Mouse (Mus musculus): ENCODE results near the gene Hipk3. TPM values are rescaled to one million over a fixed set of nuclear protein-coding genes. Genes with fewer than 3 reads are reported as not detected.

Gene Hipk3
- polyA plus RNA-seq, 1 experiment from 2014 or later, result 7.3 TPM

- Histone ChIP-seq H3K9ac (ENCODE audit: low read depth, low read length) (no peak overlapping the region), H3K4me3 (ENCODE audit: low read depth, low read length) (no peak overlapping the region), H3K36me3 (ENCODE audit: control insufficient read depth, insufficient read depth, low read length) (peaks cover 36% of the 10 kb centered on the region), H3K4me2 (ENCODE audit: low read length) (no peak overlapping the region), H3K27ac (ENCODE audit: low read length) (no peak overlapping the region), H3K27me3 (ENCODE audit: control insufficient read depth, insufficient read depth, low read depth, low read length) (no peaks in the 10 kb centered on the region), H3K4me1 (ENCODE audit: control insufficient read depth, insufficient read depth, low read length) (no peaks in the 10 kb centered on the region), H3K9me3 (replicated peaks; ENCODE audit: control insufficient read depth, low read length, poor library complexity, severe bottlenecking) (no peaks in the 10 kb centered on the region)
- WGBS, result 95% methylated on average over 3 of the region's 3 CpGs
- no peak for ATAC-seq
These were observed 58.0 kb downstream of the Hipk3 start for GRCm38 (mm10) chr2:104436226-104436625.

GRCm38 (mm10) chr2:104431067-104431466, 63.2 kb downstream of the Hipk3 start:
- Histone ChIP-seq H3K9me3 (replicated peaks; ENCODE audit: control insufficient read depth, low read length, poor library complexity, severe bottlenecking) (no peaks in the 10 kb centered on the region), H3K36me3 (ENCODE audit: control insufficient read depth, insufficient read depth, low read length) (peaks cover 35% of the 10 kb centered on the region), H3K4me1 (ENCODE audit: control insufficient read depth, insufficient read depth, low read length) (no peaks in the 10 kb centered on the region), H3K4me2 (ENCODE audit: low read length) (no peak overlapping the region), H3K27me3 (ENCODE audit: control insufficient read depth, insufficient read depth, low read depth, low read length) (no peaks in the 10 kb centered on the region), H3K9ac (ENCODE audit: low read depth, low read length) (no peak overlapping the region), H3K4me3 (ENCODE audit: low read depth, low read length) (no peak overlapping the region), H3K27ac (ENCODE audit: low read length) (no peak overlapping the region)
- 94% methylated on average over 6 of the region's 6 CpGs for WGBS
- no peak for ATAC-seq

- Histone ChIP-seq H3K27ac (ENCODE audit: low read length) (no peak overlapping the region), H3K4me2 (ENCODE audit: low read length) (no peak overlapping the region), H3K9me3 (replicated peaks; ENCODE audit: control insufficient read depth, low read length, poor library complexity, severe bottlenecking) (no peaks in the 10 kb centered on the region), H3K4me3 (ENCODE audit: low read depth, low read length) (no peak overlapping the region), H3K36me3 (ENCODE audit: control insufficient read depth, insufficient read depth, low read length) (peaks cover 30% of the 10 kb centered on the region), H3K4me1 (ENCODE audit: control insufficient read depth, insufficient read depth, low read length) (no peaks in the 10 kb centered on the region), H3K27me3 (ENCODE audit: control insufficient read depth, insufficient read depth, low read depth, low read length) (no peaks in the 10 kb centered on the region), H3K9ac (ENCODE audit: low read depth, low read length) (no peak overlapping the region)
- no peak for ATAC-seq
- WGBS, result 93% methylated on average over 5 of the region's 5 CpGs
These were observed 63.7 kb downstream of the Hipk3 start for GRCm38 (mm10) chr2:104430566-104430965.

- WGBS, result 91% methylated on average over 3 of the region's 3 CpGs
- no peak for ATAC-seq
- Histone ChIP-seq H3K36me3 (ENCODE audit: control insufficient read depth, insufficient read depth, low read length) (peaks cover 10% of the 10 kb centered on the region), H3K9ac (ENCODE audit: low read depth, low read length) (no peak overlapping the region), H3K27ac (ENCODE audit: low read length) (no peak overlapping the region), H3K9me3 (replicated peaks; ENCODE audit: control insufficient read depth, low read length, poor library complexity, severe bottlenecking) (no peaks in the 10 kb centered on the region), H3K4me1 (ENCODE audit: control insufficient read depth, insufficient read depth, low read length) (no peaks in the 10 kb centered on the region), H3K4me2 (ENCODE audit: low read length) (no peak overlapping the region), H3K4me3 (ENCODE audit: low read depth, low read length) (no peak overlapping the region), H3K27me3 (ENCODE audit: control insufficient read depth, insufficient read depth, low read depth, low read length) (no peaks in the 10 kb centered on the region)
These were observed 68.1 kb downstream of the Hipk3 start for GRCm38 (mm10) chr2:104426112-104426511.

GRCm38 (mm10) chr2:104422230-104422629, 72.0 kb downstream of the Hipk3 start:
- no peak overlapping the region for H3K9ac ChIP-seq (ENCODE audit: low read depth, low read length)
- H3K9me3 ChIP-seq (replicated peaks; ENCODE audit: control insufficient read depth, low read length, poor library complexity, severe bottlenecking), result no peaks in the 10 kb centered on the region
- peak; percentile 66 for ATAC-seq
- no peak overlapping the region for H3K4me2 ChIP-seq (ENCODE audit: low read length)
- no peaks in the 10 kb centered on the region for H3K36me3 ChIP-seq (ENCODE audit: control insufficient read depth, insufficient read depth, low read length)
- H3K27ac ChIP-seq (ENCODE audit: low read length), result no peak overlapping the region
- WGBS, result 11% methylated on average over 1 of the region's 1 CpGs
- H3K4me3 ChIP-seq (ENCODE audit: low read depth, low read length), result no peak overlapping the region
- no peaks in the 10 kb centered on the region for H3K4me1 ChIP-seq (ENCODE audit: control insufficient read depth, insufficient read depth, low read length)
- no peaks in the 10 kb centered on the region for H3K27me3 ChIP-seq (ENCODE audit: control insufficient read depth, insufficient read depth, low read depth, low read length)

GRCm38 (mm10) chr2:104420805-104421204, 73.4 kb downstream of the Hipk3 start:
- no peaks in the 10 kb centered on the region for H3K4me1 ChIP-seq (ENCODE audit: control insufficient read depth, insufficient read depth, low read length)
- no peak overlapping the region for H3K9ac ChIP-seq (ENCODE audit: low read depth, low read length)
- no peak overlapping the region for H3K4me3 ChIP-seq (ENCODE audit: low read depth, low read length)
- ATAC-seq, result no peak
- WGBS, result 79% methylated on average over 4 of the region's 4 CpGs
- no peak overlapping the region for H3K27ac ChIP-seq (ENCODE audit: low read length)
- no peak overlapping the region for H3K4me2 ChIP-seq (ENCODE audit: low read length)
- no peaks in the 10 kb centered on the region for H3K27me3 ChIP-seq (ENCODE audit: control insufficient read depth, insufficient read depth, low read depth, low read length)
- H3K9me3 ChIP-seq (replicated peaks; ENCODE audit: control insufficient read depth, low read length, poor library complexity, severe bottlenecking), result no peaks in the 10 kb centered on the region
- H3K36me3 ChIP-seq (ENCODE audit: control insufficient read depth, insufficient read depth, low read length), result no peaks in the 10 kb centered on the region

GRCm38 (mm10) chr2:104419999-104420398, 74.2 kb downstream of the Hipk3 start:
- Histone ChIP-seq H3K27me3 (ENCODE audit: control insufficient read depth, insufficient read depth, low read depth, low read length) (no peaks in the 10 kb centered on the region), H3K4me1 (ENCODE audit: control insufficient read depth, insufficient read depth, low read length) (no peaks in the 10 kb centered on the region), H3K9ac (ENCODE audit: low read depth, low read length) (no peak overlapping the region), H3K4me3 (ENCODE audit: low read depth, low read length) (no peak overlapping the region), H3K9me3 (replicated peaks; ENCODE audit: control insufficient read depth, low read length, poor library complexity, severe bottlenecking) (no peaks in the 10 kb centered on the region), H3K27ac (ENCODE audit: low read length) (no peak overlapping the region), H3K36me3 (ENCODE audit: control insufficient read depth, insufficient read depth, low read length) (no peaks in the 10 kb centered on the region), H3K4me2 (ENCODE audit: low read length) (no peak overlapping the region)
- ATAC-seq, result no peak
- WGBS, result 89% methylated on average over 1 of the region's 1 CpGs

- no peaks in the 10 kb centered on the region for H3K9me3 ChIP-seq (replicated peaks; ENCODE audit: control insufficient read depth, low read length, poor library complexity, severe bottlenecking)
- no peak for ATAC-seq
- H3K4me3 ChIP-seq (ENCODE audit: low read depth, low read length), result no peak overlapping the region
- 78% methylated on average over 2 of the region's 2 CpGs for WGBS
- no peaks in the 10 kb centered on the region for H3K27me3 ChIP-seq (ENCODE audit: control insufficient read depth, insufficient read depth, low read depth, low read length)
- no peaks in the 10 kb centered on the region for H3K4me1 ChIP-seq (ENCODE audit: control insufficient read depth, insufficient read depth, low read length)
- no peak overlapping the region for H3K4me2 ChIP-seq (ENCODE audit: low read length)
- no peak overlapping the region for H3K9ac ChIP-seq (ENCODE audit: low read depth, low read length)
- no peaks in the 10 kb centered on the region for H3K36me3 ChIP-seq (ENCODE audit: control insufficient read depth, insufficient read depth, low read length)
- H3K27ac ChIP-seq (ENCODE audit: low read length), result no peak overlapping the region
These were observed 74.8 kb downstream of the Hipk3 start for GRCm38 (mm10) chr2:104419411-104419810.

GRCm38 (mm10) chr2:104413011-104413410, 81.2 kb downstream of the Hipk3 start:
- H3K4me2 ChIP-seq (ENCODE audit: low read length), result no peak overlapping the region
- no peaks in the 10 kb centered on the region for H3K27me3 ChIP-seq (ENCODE audit: control insufficient read depth, insufficient read depth, low read depth, low read length)
- no peak overlapping the region for H3K4me3 ChIP-seq (ENCODE audit: low read depth, low read length)
- H3K9ac ChIP-seq (ENCODE audit: low read depth, low read length), result no peak overlapping the region
- no peak for ATAC-seq
- WGBS, result 87% methylated on average over 3 of the region's 3 CpGs
- H3K4me1 ChIP-seq (ENCODE audit: control insufficient read depth, insufficient read depth, low read length), result peaks cover 16% of the 10 kb centered on the region
- H3K36me3 ChIP-seq (ENCODE audit: control insufficient read depth, insufficient read depth, low read length), result no peaks in the 10 kb centered on the region
- H3K9me3 ChIP-seq (replicated peaks; ENCODE audit: control insufficient read depth, low read length, poor library complexity, severe bottlenecking), result no peaks in the 10 kb centered on the region
- H3K27ac ChIP-seq (ENCODE audit: low read length), result no peak overlapping the region

- Histone ChIP-seq H3K4me3 (ENCODE audit: low read depth, low read length) (no peak overlapping the region), H3K9ac (ENCODE audit: low read depth, low read length) (no peak overlapping the region), H3K4me2 (ENCODE audit: low read length) (no peak overlapping the region), H3K27ac (ENCODE audit: low read length) (no peak overlapping the region), H3K9me3 (replicated peaks; ENCODE audit: control insufficient read depth, low read length, poor library complexity, severe bottlenecking) (no peaks in the 10 kb centered on the region), H3K36me3 (ENCODE audit: control insufficient read depth, insufficient read depth, low read length) (no peaks in the 10 kb centered on the region), H3K4me1 (ENCODE audit: control insufficient read depth, insufficient read depth, low read length) (peaks cover 20% of the 10 kb centered on the region), H3K27me3 (ENCODE audit: control insufficient read depth, insufficient read depth, low read depth, low read length) (no peaks in the 10 kb centered on the region)
- ATAC-seq, result no peak
- 38% methylated on average over 4 of the region's 4 CpGs for WGBS
These were observed 81.8 kb downstream of the Hipk3 start for GRCm38 (mm10) chr2:104412496-104412895.
